Comparison of ENCODE assay signal across 8 mouse cellular contexts in the genomic region with DNA sequence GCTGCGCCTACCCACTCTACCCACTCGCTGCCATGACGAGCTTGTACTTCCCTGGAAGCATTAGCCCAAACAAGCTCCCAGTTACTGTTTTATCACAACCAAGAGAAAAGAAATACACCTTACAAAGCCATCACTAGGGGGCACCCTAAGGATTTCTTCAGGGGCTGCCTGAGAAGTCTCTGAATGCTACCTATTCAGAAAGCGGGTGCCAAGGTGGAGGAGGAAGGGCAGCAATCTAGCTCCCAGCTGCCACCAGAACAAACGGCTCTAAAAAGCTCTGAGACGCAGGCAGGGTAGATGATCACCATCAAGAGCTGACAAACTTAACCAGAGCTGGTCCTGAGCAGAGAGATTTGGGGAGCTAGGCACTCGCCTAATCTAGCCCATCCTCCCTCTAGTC. TPM values are rescaled to one million over a fixed set of nuclear protein-coding genes. Genes with fewer than 3 reads are reported as not detected.
DNase-seq lines count a peak whose midpoint lies in the region; ATAC-seq and TF ChIP-seq lines count a peak whose summit lies in the region.

No protein-coding gene starts in this region.

- H3K9ac ChIP-seq in midbrain, embryonic 14.5 days (replicated peaks; ENCODE audit: low read length): no peak overlapping the region
- H3K9ac ChIP-seq in midbrain, embryonic 11.5 days (ENCODE audit: low read length): no peak overlapping the region
- no peak overlapping the region for H3K9ac ChIP-seq in limb, embryonic 15.5 days

- no peaks in the 10 kb centered on the region for H3K27me3 ChIP-seq in midbrain, embryonic 14.5 days (ENCODE audit: control insufficient read depth, insufficient read depth, low read length)
- H3K27me3 ChIP-seq in midbrain, embryonic 11.5 days (ENCODE audit: control insufficient read depth, insufficient read depth, low read length): no peaks in the 10 kb centered on the region
- H3K27me3 ChIP-seq in limb, embryonic 15.5 days: no peaks in the 10 kb centered on the region

- no peak overlapping the region for H3K4me3 ChIP-seq in midbrain, embryonic 14.5 days (replicated peaks; ENCODE audit: low read depth, low read length)
- no peak overlapping the region for H3K4me3 ChIP-seq in midbrain, embryonic 11.5 days (ENCODE audit: low read depth, low read length)
- H3K4me3 ChIP-seq in cortical plate, adult 2 months (ENCODE audit: insufficient read depth, low read length): no peak overlapping the region
- H3K4me3 ChIP-seq in limb, embryonic 15.5 days: no peak overlapping the region

- H3K4me2 ChIP-seq in midbrain, embryonic 14.5 days (ENCODE audit: low read length): no peak overlapping the region
- no peak overlapping the region for H3K4me2 ChIP-seq in midbrain, embryonic 11.5 days
- H3K4me2 ChIP-seq in limb, embryonic 15.5 days: no peak overlapping the region

- H3K9me3 ChIP-seq in midbrain, embryonic 14.5 days (ENCODE audit: control insufficient read depth, low read length): no peaks in the 10 kb centered on the region
- no peaks in the 10 kb centered on the region for H3K9me3 ChIP-seq in midbrain, embryonic 11.5 days (ENCODE audit: control insufficient read depth, low read length)
- no peaks in the 10 kb centered on the region for H3K9me3 ChIP-seq in limb, embryonic 15.5 days

- peak; percentile 55; the same call in 1 of the 2 replicates for TF ChIP-seq CTCF in cortical plate, adult 2 months (IDR thresholded peaks at IDR 0.05; ENCODE audit: extremely low read depth, insufficient read depth, low read length)

- ATAC-seq in midbrain, embryonic 14.5 days (ENCODE audit: low FRiP score, low TSS enrichment): no peak
- ATAC-seq in midbrain, embryonic 11.5 days (ENCODE audit: low FRiP score): no peak
- no peak for ATAC-seq in limb, embryonic 15.5 days (ENCODE audit: insufficient number of reproducible peaks, low FRiP score, low TSS enrichment, low read depth)
- no peak for ATAC-seq in monocyte, adult 5-6 weeks (replicated peaks; ENCODE audit: insufficient number of reproducible peaks, low FRiP score, low TSS enrichment, poor library complexity, severe bottlenecking)

- H3K36me3 ChIP-seq in midbrain, embryonic 14.5 days (ENCODE audit: control insufficient read depth, insufficient read depth, low read length): peaks cover 88% of the 10 kb centered on the region
- peaks cover 12% of the 10 kb centered on the region; the same call in 1 of the 2 replicates for H3K36me3 ChIP-seq in midbrain, embryonic 11.5 days (ENCODE audit: control insufficient read depth, insufficient read depth, low read length)
- H3K36me3 ChIP-seq in limb, embryonic 15.5 days: peaks cover 89% of the 10 kb centered on the region

- H3K4me1 ChIP-seq in midbrain, embryonic 14.5 days (ENCODE audit: control insufficient read depth, insufficient read depth, low read length): no peaks in the 10 kb centered on the region
- H3K4me1 ChIP-seq in midbrain, embryonic 11.5 days (ENCODE audit: control insufficient read depth, insufficient read depth, low read length): no peaks in the 10 kb centered on the region
- H3K4me1 ChIP-seq in cortical plate, adult 2 months (ENCODE audit: control insufficient read depth, insufficient read depth, low read length): peaks cover 5% of the 10 kb centered on the region; the same call in 1 of the 2 replicates
- 0 out of 2 replicates have a peak, but pooled peaks cover 4% of the 10 kb centered on the region for H3K4me1 ChIP-seq in limb, embryonic 15.5 days

- TF ChIP-seq POLR2A in cortical plate, adult 2 months (IDR thresholded peaks at IDR 0.05; ENCODE audit: extremely low read depth, insufficient read depth, low read length): no peak

- WGBS in midbrain, embryonic 14.5 days: 64% methylated on average over 7 of the region's 7 CpGs
- 63% methylated on average over 7 of the region's 7 CpGs for WGBS in midbrain, embryonic 11.5 days
- WGBS in limb, embryonic 15.5 days: 61% methylated on average over 7 of the region's 7 CpGs

- peak; percentile 69 for DNase-seq in midbrain, embryonic 14.5 days
- no peak for DNase-seq in midbrain, embryonic 11.5 days (ENCODE audit: low spot score, missing footprints)
- peak; percentile 26 for DNase-seq in WW6 (ENCODE audit: low read depth, low spot score)
- peak; percentile 61 to 64 for DNase-seq in kidney, adult 8-10 months
- peak; percentile 39 for DNase-seq in right cerebral cortex, postnatal 25 days

- H3K27ac ChIP-seq in midbrain, embryonic 14.5 days (replicated peaks; ENCODE audit: low read depth, low read length): no peak overlapping the region
- H3K27ac ChIP-seq in midbrain, embryonic 11.5 days (ENCODE audit: low read depth, low read length): no peak overlapping the region
- no peak overlapping the region for H3K27ac ChIP-seq in cortical plate, adult 2 months (ENCODE audit: insufficient read depth, low read length)
- 0 out of 2 replicates have a peak overlapping the region, but pooled peaks have one; percentile 12 for H3K27ac ChIP-seq in limb, embryonic 15.5 days

RNA-seq across cellular contexts. Expression of a gene that starts 39.3 kb away (rescaled TPM):
- 84.1 and 109 TPM in 2 replicates for polyA plus RNA-seq in midbrain, embryonic 14.5 days (2014; fragmentation: Nextera tagmentation; extraction: Ambion mirVana)
- polyA plus RNA-seq in midbrain, embryonic 11.5 days (2014; fragmentation: Nextera tagmentation; extraction: Ambion mirVana): 96.2 and 104 TPM in 2 replicates
- polyA plus RNA-seq in cortical plate, adult 2 months (2012; rRNA removed): 52.1 and 54.4 TPM in 2 replicates
- polyA plus RNA-seq in limb, embryonic 15.5 days (2015; fragmentation: Nextera tagmentation; extraction: Ambion mirVana): 98.2 and 99.9 TPM in 2 replicates
- 48.5 to 62.6 TPM (median 52.8 TPM) in 3 replicates for total RNA-seq in monocyte, adult 5-6 weeks (2017)

RNA-seq across cellular contexts. Expression of a gene that starts 51.0 kb away (rescaled TPM):
- polyA plus RNA-seq in midbrain, embryonic 14.5 days (2014; fragmentation: Nextera tagmentation; extraction: Ambion mirVana): 100 and 128 TPM in 2 replicates
- polyA plus RNA-seq in midbrain, embryonic 11.5 days (2014; fragmentation: Nextera tagmentation; extraction: Ambion mirVana): 231 and 260 TPM in 2 replicates
- 44.3 and 45.1 TPM in 2 replicates for polyA plus RNA-seq in cortical plate, adult 2 months (2012; rRNA removed)
- 83.7 and 86.2 TPM in 2 replicates for polyA plus RNA-seq in limb, embryonic 15.5 days (2015; fragmentation: Nextera tagmentation; extraction: Ambion mirVana)
- total RNA-seq in monocyte, adult 5-6 weeks (2017): 70.7 to 108 TPM (median 105 TPM) in 3 replicates

RNA-seq across cellular contexts. Expression of a gene that starts 58.2 kb away (rescaled TPM):
- polyA plus RNA-seq in midbrain, embryonic 14.5 days (2014; fragmentation: Nextera tagmentation; extraction: Ambion mirVana): 26.6 and 31.0 TPM in 2 replicates
- polyA plus RNA-seq in midbrain, embryonic 11.5 days (2014; fragmentation: Nextera tagmentation; extraction: Ambion mirVana): 40.6 and 42.5 TPM in 2 replicates
- 34.9 and 35.6 TPM in 2 replicates for polyA plus RNA-seq in cortical plate, adult 2 months (2012; rRNA removed)
- polyA plus RNA-seq in limb, embryonic 15.5 days (2015; fragmentation: Nextera tagmentation; extraction: Ambion mirVana): 43.8 and 45.3 TPM in 2 replicates
- total RNA-seq in monocyte, adult 5-6 weeks (2017): 80.0 to 90.5 TPM (median 85.6 TPM) in 3 replicates
